Mouse (Mus musculus) brain, embryonic 14.5 days (tissue): ENCODE results near the gene Tom1l1. TPM values are rescaled to one million over a fixed set of nuclear protein-coding genes. Genes with fewer than 3 reads are reported as not detected.

Experiments
- DNase-seq: peaks from one replicate; pipeline ENCODE4 v3.0.0-alpha.2; 2011; ENCODE audit warnings: low read depth
- CTCF ChIP-seq: fragments of 200-500 bp; IDR thresholded peaks from 2 replicates; pipeline ENCODE4 v1.5.1; 2012; ENCODE audit warnings: inconsistent platforms, mild to moderate bottlenecking, moderate library complexity, borderline replicate concordance; ENCODE audit not compliant: insufficient read depth, insufficient read length; ENCODE audit errors: extremely low read depth
- POLR2A ChIP-seq: fragments of 200-500 bp; IDR thresholded peaks from 2 replicates; pipeline ENCODE4 v1.6.1; 2012; ENCODE audit warnings: mild to moderate bottlenecking, inconsistent platforms, borderline replicate concordance; ENCODE audit not compliant: poor library complexity, insufficient read depth, insufficient read length, severe bottlenecking; ENCODE audit errors: extremely low read depth
- polyA plus RNA-seq: library from polyadenylated mRNA; depleted of rRNA; stranded (reverse); fragments of >200 nt; gene quantifications from 2 replicates; pipeline ENCODE4 v1.2.3, GENCODE M21; 2012; rRNA removed

The Tom1l1 gene
- polyA plus RNA-seq, 1 experiment: 14.0 TPM

DNA sequence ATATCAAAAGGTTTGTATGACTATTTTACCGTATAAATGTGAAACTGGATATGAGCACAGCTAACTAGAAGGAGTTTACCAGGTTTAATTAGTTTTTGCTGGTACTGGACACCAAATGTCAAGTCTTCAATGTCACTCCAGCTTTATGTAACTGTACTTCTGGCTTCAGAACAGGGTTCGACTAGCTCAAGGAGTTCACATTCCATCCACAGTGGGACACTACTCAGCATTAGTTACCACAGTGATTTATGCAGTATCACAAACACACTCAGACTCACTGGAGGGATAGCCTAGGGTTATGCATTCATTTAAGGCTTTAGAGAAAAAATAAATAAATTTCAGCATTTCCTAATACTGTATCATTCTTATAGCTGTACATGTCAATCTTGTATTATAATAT lies 55.7 kb downstream of the Tom1l1 start:
- TF ChIP-seq POLR2A (no peak), CTCF (no peak)
- no peak for DNase-seq

DNA sequence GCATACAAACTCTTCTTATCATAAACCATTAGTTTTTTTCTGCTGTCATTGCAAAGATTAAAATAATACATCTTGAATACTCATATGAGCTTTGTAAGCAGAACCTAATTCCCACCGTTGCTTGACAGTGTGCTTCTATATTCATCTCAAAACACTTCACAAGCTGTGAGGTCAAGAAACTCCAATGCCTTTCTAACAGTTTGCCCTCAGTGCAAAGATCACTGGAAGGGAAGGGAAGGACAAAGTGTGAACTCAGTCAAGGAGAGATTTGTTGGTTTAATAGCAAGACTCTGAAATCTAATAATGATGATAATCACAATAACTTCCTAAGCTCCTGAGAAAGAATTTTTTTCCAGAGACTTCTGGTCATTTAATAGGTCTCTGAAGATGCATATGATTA lies 60.4 kb downstream of the Tom1l1 start:
- TF ChIP-seq POLR2A: no peak
- TF ChIP-seq CTCF: no peak
- DNase-seq: no peak

DNA sequence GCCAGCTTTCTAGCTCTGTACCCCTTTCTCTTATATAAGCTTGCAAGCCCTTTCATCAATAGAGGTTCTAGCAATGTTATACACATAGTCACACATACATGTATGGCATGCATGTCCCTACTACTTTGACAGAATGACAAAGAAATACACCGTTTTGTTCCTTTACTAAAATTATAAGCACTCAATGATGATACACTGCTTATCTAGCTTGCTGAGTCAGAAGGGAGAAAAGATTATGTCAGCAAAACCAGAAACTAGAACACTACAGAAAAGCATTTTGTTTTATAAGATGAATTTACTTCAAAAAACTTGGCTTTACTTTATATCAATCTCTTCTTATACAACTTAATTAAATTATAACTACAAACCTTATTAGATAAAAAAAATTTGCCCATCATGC lies 63.0 kb downstream of the Tom1l1 start:
- DNase-seq: no peak
- TF ChIP-seq POLR2A: no peak
- TF ChIP-seq CTCF: no peak

DNA sequence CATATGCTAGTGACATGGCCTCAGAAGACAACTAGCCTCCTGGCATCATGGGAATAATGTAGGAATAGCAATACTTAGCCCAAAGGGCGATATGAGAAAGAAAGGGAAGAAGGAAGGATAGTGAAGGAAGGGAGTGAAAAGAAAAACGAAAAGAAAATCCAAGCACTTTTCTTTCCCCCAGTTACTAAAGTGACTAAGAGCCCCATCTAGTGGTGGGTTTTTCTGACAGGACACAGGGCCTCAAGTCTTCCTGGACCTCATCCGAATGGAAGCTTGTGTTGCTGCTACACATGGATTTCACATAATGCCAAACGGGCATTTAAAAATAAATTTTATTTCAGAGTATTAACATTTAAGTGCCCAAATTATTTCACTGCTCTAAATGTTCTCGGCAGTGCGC lies 64.7 kb downstream of the Tom1l1 start:
- TF ChIP-seq CTCF: peak; percentile 63; the same call in 1 of the 2 replicates
- TF ChIP-seq POLR2A: no peak

DNA sequence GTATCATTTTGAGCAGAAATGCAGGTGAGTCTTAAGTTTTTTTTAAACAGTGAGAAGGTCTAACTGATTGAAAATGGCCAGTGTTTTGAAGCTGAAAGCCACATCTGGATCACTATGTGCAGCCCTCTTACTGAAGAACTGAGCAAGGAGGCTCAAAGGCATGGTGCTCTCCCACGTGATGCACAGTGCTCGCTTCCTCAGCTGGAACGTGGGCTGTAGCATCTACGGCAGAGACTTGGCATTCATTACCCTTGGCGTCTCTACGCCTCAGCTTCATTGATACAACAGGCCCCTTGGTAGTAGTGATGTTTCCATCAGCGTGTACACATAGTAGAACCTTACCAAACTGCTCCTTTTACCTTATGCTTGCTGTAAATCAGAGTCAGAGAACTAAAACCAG lies 65.7 kb downstream of the Tom1l1 start:
- DNase-seq: no peak
- TF ChIP-seq POLR2A: no peak
- TF ChIP-seq CTCF: no peak

More for the DNA sequence above, 64.7 kb downstream of the Tom1l1 start:
- DNase-seq: peak; percentile 73

DNA sequence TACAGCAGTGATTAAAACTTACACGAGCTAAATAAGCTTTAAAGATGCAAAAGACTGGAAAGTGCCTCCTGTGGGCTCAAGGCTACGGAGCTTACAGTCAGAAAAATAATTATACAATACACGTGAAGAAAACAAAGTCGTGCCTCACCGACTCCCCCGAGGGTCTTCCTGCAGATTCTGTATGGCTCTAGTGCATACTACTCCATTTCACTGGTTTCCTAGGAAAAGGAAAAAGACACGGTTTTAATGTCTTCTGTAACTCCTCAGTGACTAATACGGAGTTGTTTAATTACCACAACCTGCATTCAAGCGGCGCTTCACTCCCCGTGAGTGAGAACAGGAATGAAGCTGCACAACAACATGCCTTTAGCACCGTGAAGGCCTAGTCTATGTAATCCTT lies 66.1 kb downstream of the Tom1l1 start:
- TF ChIP-seq CTCF (no peak), POLR2A (no peak)
- DNase-seq: no peak

DNA sequence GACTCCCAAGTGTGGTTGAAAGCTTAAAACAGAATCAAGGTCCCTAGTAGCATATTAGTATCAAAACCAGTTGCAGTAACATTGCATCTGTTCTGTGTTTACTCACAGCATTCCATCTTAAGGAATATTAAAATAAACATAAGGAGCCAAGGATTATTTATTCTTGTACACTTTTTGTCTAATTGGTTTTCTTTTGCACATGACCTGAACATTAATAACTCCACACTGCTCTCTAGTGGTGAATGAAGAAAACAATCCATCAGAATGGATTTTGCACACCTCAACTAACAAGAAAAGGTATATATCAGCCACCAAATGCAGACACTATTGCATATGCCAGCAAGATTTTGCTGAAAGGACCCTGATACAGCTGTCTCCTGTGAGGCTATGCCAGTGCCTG lies 71.7 kb downstream of the Tom1l1 start:
- peak; percentile 62 for DNase-seq
- TF ChIP-seq POLR2A (no peak), CTCF (no peak)

DNA sequence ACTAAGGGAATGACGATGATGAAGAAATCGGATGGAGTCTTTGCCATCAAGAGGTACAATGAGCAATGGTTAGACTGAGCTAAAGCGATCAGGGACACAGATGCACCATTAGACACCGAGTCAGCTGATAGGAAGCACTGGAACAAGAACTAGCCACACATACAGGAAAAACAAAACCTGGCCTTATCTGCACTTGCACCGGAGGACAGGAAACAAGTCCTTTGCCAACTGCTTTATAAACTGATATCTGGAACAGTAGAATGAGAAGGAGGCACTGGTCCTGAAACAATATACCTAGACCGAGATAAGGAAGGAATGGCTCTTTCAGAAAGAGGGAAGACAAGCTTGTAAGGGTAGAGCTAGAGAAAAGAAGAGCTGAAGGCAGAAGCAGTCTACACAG lies 73.4 kb downstream of the Tom1l1 start:
- no peak for TF ChIP-seq POLR2A

DNA sequence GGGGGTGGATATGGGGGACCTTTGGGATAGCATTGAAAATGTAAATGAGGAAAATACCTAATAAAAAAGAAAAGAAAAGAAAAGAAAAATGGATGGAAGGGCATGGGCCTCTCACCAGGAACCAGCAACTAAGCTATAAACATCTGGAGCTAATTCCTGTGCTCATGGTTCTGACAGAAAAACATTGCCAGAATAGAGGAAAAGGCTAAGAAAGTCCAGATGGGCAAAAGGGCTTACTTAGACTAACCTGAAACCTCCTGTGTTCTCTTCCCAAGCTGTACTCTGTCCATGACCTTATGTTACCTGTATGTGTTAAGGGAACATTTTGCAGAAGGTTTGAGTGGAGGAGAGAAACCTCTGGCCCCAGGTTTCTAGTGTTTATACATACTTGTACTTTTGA lies 76.0 kb downstream of the Tom1l1 start:
- no peak for DNase-seq
- TF ChIP-seq POLR2A (no peak), CTCF (no peak)

More for the DNA sequence above, 73.4 kb downstream of the Tom1l1 start:
- no peak for DNase-seq

DNA sequence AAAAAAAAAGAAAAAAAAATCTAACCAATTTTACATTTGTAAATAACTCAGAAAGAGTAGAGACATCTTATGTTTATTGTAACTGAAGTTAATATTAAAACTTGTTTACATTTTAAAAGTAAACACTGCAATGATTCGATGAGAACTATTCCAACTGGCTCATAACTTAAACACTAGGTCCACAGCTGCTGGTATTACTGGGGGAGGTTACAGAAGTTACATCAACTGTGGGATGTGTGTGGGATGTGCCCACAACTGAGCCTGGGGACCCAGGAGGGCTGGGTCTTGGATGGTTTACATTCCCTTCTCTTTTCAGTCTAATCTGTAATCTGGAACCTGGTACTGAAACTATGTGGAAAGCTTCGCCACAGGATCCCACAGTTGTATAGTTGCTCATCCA lies 85.1 kb downstream of the Tom1l1 start:
- no peak for DNase-seq
- no peak for TF ChIP-seq POLR2A
- TF ChIP-seq CTCF: no peak

DNA sequence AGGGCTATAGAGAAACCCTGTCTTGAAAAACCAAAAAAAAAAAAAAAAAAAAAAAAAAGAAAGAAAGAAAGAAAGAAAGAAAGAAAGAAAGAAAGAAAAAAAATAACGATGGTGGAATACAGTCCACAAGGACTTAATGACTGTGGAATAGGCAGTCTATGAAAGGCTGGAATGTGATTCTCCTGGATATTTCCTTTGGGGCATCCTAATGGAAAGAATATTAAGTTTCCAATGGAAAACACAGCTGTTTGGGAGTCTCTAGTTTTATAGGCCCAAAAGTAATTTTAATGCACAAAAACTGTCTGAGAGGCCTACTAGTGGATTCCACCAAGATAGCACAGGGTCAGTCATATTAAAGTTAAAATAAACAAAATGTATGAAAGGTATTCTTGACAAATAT lies 92.3 kb downstream of the Tom1l1 start:
- no peak for TF ChIP-seq CTCF
- no peak for TF ChIP-seq POLR2A
- DNase-seq: no peak

Other genes starting within 250 kb of the Tom1l1 start
- gene Stxbp4, start 50.3 kb downstream of the Tom1l1 start, polyA plus RNA-seq: 8.4 and 12.3 TPM in 2 replicates
- gene Cox11, start 50.2 kb downstream of the Tom1l1 start, polyA plus RNA-seq: 30.7 and 32.7 TPM in 2 replicates